ENCODE assay signal across 8 mouse cellular contexts in genomic region chr8:119944096-119944811, GRCm38 (mm10). TPM values are rescaled to one million over a fixed set of nuclear protein-coding genes. Genes with fewer than 3 reads are reported as not detected.
A peak's percentile ranks its signal among the peaks of the same experiment; 100 is the strongest.
DNase-seq lines count a peak whose midpoint lies in the region; ATAC-seq and TF ChIP-seq lines count a peak whose summit lies in the region.

No protein-coding gene starts in this region.

- TF ChIP-seq CTCF in kidney, adult 2 months (conservative IDR thresholded peaks at IDR 0.05; ENCODE audit: insufficient read depth, insufficient read length, low read depth, low read length) = peak; percentile 95

- peak; percentile 78 for DNase-seq in 416B (ENCODE audit: low read depth)
- DNase-seq in adrenal gland, adult 8-10 months = peak; percentile 47
- peak; percentile 61 for DNase-seq in embryo, embryonic 11.5 days (ENCODE audit: low read depth, low spot score)
- DNase-seq in gastrocnemius, postnatal 25 days = peak; percentile 45
- peak; percentile 89 for DNase-seq in kidney, adult 2 months
- DNase-seq in limb, embryonic 11.5 days (ENCODE audit: low spot score) = peak; percentile 86
- DNase-seq in spleen, postnatal 10 days (ENCODE audit: low spot score in 2 of 2) = peak; percentile 64 to 78

- H3K36me3 ChIP-seq in kidney, adult 2 months (ENCODE audit: control insufficient read depth, insufficient read depth, low read length) = peaks cover 4% of the 10 kb centered on the region; the same call in 1 of the 2 replicates
- H3K36me3 ChIP-seq in limb, embryonic 11.5 days (ENCODE audit: control insufficient read depth, insufficient read depth, low read length) = peaks cover 20% of the 10 kb centered on the region
- H3K36me3 ChIP-seq in midbrain, embryonic 15.5 days (replicated peaks) = peaks cover 19% of the 10 kb centered on the region

- H3K4me3 ChIP-seq in kidney, adult 2 months (ENCODE audit: insufficient read depth, low read depth, low read length) = no peak overlapping the region
- H3K4me3 ChIP-seq in limb, embryonic 11.5 days (ENCODE audit: low read depth, low read length) = no peak overlapping the region
- H3K4me3 ChIP-seq in midbrain, embryonic 15.5 days = no peak overlapping the region

- TF ChIP-seq POLR2A in kidney, adult 2 months (IDR thresholded peaks at IDR 0.05; ENCODE audit: low read depth, low read length) = no peak

- 46% methylated on average over 9 of the region's 9 CpGs for WGBS in kidney, adult 2 months
- 68% methylated on average over 9 of the region's 9 CpGs for WGBS in limb, embryonic 11.5 days
- 68% methylated on average over 9 of the region's 9 CpGs for WGBS in midbrain, embryonic 15.5 days

- no peak overlapping the region for H3K4me2 ChIP-seq in limb, embryonic 11.5 days (ENCODE audit: low read depth, severe bottlenecking)
- H3K4me2 ChIP-seq in midbrain, embryonic 15.5 days = no peak overlapping the region

- H3K27ac ChIP-seq in kidney, adult 2 months (ENCODE audit: insufficient read depth, low read depth, low read length) = no peak overlapping the region; the same call in 1 of the 2 replicates
- H3K27ac ChIP-seq in limb, embryonic 11.5 days (replicated peaks; ENCODE audit: low read depth, low read length) = no peak overlapping the region
- H3K27ac ChIP-seq in midbrain, embryonic 15.5 days = no peak overlapping the region

- no peak overlapping the region for H3K9ac ChIP-seq in limb, embryonic 11.5 days (ENCODE audit: low read length)
- no peak overlapping the region for H3K9ac ChIP-seq in midbrain, embryonic 15.5 days

- no peak for ATAC-seq in limb, embryonic 11.5 days (ENCODE audit: insufficient number of reproducible peaks, low FRiP score, low TSS enrichment, low read depth)
- ATAC-seq in midbrain, embryonic 15.5 days (replicated peaks) = 0 out of 2 replicates have a peak, but pooled peaks have one; percentile 15

- no peaks in the 10 kb centered on the region for H3K27me3 ChIP-seq in kidney, adult 2 months (replicated peaks; ENCODE audit: control insufficient read depth, insufficient read depth, low read length)
- no peaks in the 10 kb centered on the region for H3K27me3 ChIP-seq in limb, embryonic 11.5 days (ENCODE audit: control insufficient read depth, insufficient read depth, low read length)
- no peaks in the 10 kb centered on the region for H3K27me3 ChIP-seq in midbrain, embryonic 15.5 days (replicated peaks)

- peaks cover 5% of the 10 kb centered on the region; the same call in 1 of the 2 replicates for H3K4me1 ChIP-seq in kidney, adult 2 months (ENCODE audit: control insufficient read depth, insufficient read depth, low read length)
- H3K4me1 ChIP-seq in limb, embryonic 11.5 days (ENCODE audit: control insufficient read depth, insufficient read depth, low read length) = no peaks in the 10 kb centered on the region
- H3K4me1 ChIP-seq in midbrain, embryonic 15.5 days = peaks cover 9% of the 10 kb centered on the region

- H3K9me3 ChIP-seq in limb, embryonic 11.5 days (ENCODE audit: control insufficient read depth, low read length) = no peaks in the 10 kb centered on the region
- no peaks in the 10 kb centered on the region for H3K9me3 ChIP-seq in midbrain, embryonic 15.5 days

RNA-seq across cellular contexts. Expression of gene Gm20388, which starts 33.6 kb away (rescaled TPM):
- 10 to 100 TPM in 1 of 4 experiments, 1 to 10 TPM in 3; 1.7 to 16.9 (median 5.8) TPM for total RNA-seq in adrenal gland, adult 8-10 months (2022)
- 1 to 10 TPM in 1 of 2 experiments, not detected in 1; 6.7 TPM for total RNA-seq in gastrocnemius, postnatal 25 days (2021)
- 49.7 and 53.6 TPM in 2 replicates for polyA plus RNA-seq in kidney, adult 2 months (2012; rRNA removed)
- polyA plus RNA-seq in limb, embryonic 11.5 days (2014; fragmentation: Nextera tagmentation; extraction: Ambion mirVana) = not detected in 2 replicates
- polyA plus RNA-seq in midbrain, embryonic 15.5 days (2015; fragmentation: Nextera tagmentation; extraction: Ambion mirVana) = 5.6 TPM in 1 of 2 replicates, not detected in the other

RNA-seq across cellular contexts. Expression of gene Usp10, which starts 34.1 kb away (rescaled TPM):
- total RNA-seq in adrenal gland, adult 8-10 months (2022) = 100 to 1,000 TPM in 3 of 4 experiments, 10 to 100 TPM in 1; 88.6 to 130 (median 113) TPM
- total RNA-seq in gastrocnemius, postnatal 25 days (2021) = 10 to 100 TPM; 42.2 to 50.1 TPM
- polyA plus RNA-seq in kidney, adult 2 months (2012; rRNA removed) = 121 and 135 TPM in 2 replicates
- polyA plus RNA-seq in limb, embryonic 11.5 days (2014; fragmentation: Nextera tagmentation; extraction: Ambion mirVana) = 162 and 173 TPM in 2 replicates
- polyA plus RNA-seq in midbrain, embryonic 15.5 days (2015; fragmentation: Nextera tagmentation; extraction: Ambion mirVana) = 151 and 155 TPM in 2 replicates

RNA-seq across cellular contexts. Expression of gene Crispld2, which starts 48.0 kb away (rescaled TPM):
- 10 to 100 TPM in 2 of 4 experiments, 1 to 10 TPM in 2; 7.4 to 14.4 (median 10.5) TPM for total RNA-seq in adrenal gland, adult 8-10 months (2022)
- total RNA-seq in gastrocnemius, postnatal 25 days (2021) = 1 to 10 TPM; 5.2 to 8.3 TPM
- 16.7 and 19.7 TPM in 2 replicates for polyA plus RNA-seq in kidney, adult 2 months (2012; rRNA removed)
- polyA plus RNA-seq in limb, embryonic 11.5 days (2014; fragmentation: Nextera tagmentation; extraction: Ambion mirVana) = 2.7 and 3.1 TPM in 2 replicates
- polyA plus RNA-seq in midbrain, embryonic 15.5 days (2015; fragmentation: Nextera tagmentation; extraction: Ambion mirVana) = 2.9 TPM in 2 replicates
